Mouse (Mus musculus) heart, postnatal 4 days (tissue): ENCODE measurements around the gene Snd1. TPM values are rescaled to one million over a fixed set of nuclear protein-coding genes. Genes with fewer than 3 reads are reported as not detected.
A peak's percentile ranks its signal among the peaks of the same experiment; 100 is the strongest.

Source experiments
- DNase-seq: peaks from one replicate; pipeline ENCODE4 v3.0.0; 2021
- total RNA-seq, 2 experiments: library from RNA; stranded (reverse); gene quantifications; 2 replicates each; pipeline ENCODE4 v1.2.3; 2021

Snd1 gene
- total RNA-seq, 2 experiments from 2014 or later = 118 to 128 TPM

GRCm38 (mm10) chr6:28980750-28981584 is 506.0 kb downstream of the Snd1 start:
- DNase-seq = peak; percentile 14

- no peak for DNase-seq
Observed at GRCm38 (mm10) chr6:28981585-28981948, 506.6 kb downstream of the Snd1 start.

GRCm38 (mm10) chr6:28981966-28982701 is 507.2 kb downstream of the Snd1 start:
- peak; percentile 87 for DNase-seq

- DNase-seq = no peak
Observed at GRCm38 (mm10) chr6:28982817-28983216, 507.9 kb downstream of the Snd1 start.

Other genes with a start within 250 kb of the Snd1 start
- gene Zfp800, start 77.1 kb upstream of the Snd1 start, total RNA-seq = 10 to 100 TPM; 11.7 to 12.5 TPM
- 100 to 1,000 TPM; 199 to 205 TPM for gene Arf5, start 51.6 kb upstream of the Snd1 start, total RNA-seq
- gene Fscn3, start 47.4 kb upstream of the Snd1 start, total RNA-seq = not detected
- gene Gcc1, start 46.7 kb upstream of the Snd1 start, total RNA-seq = 1 to 10 TPM; 8.6 TPM
- gene Pax4, start 25.8 kb upstream of the Snd1 start, total RNA-seq = not detected